Mouse (Mus musculus) intestine, postnatal 0 days (tissue): ENCODE measurements at regions not wholly inside any gene's neighbourhood (a gene's known extent, or its start where the extent isn't known, plus 50 kb on each side); places are given as distances from the start of the nearest gene placed in this dataset.

Source experiments
- ATAC-seq: fragments of 200-750 bp; cut with Nextera tagmentation; 2 replicates; pipeline ENCODE4 v1.8.0; 2017; ENCODE audit warnings: mild to moderate bottlenecking, moderate TSS enrichment, moderate library complexity
- H3K27ac ChIP-seq: fragments of 300-500 bp; sonication (generic); 2 replicates; pipeline ENCODE4 v1.5.1; 2014; ENCODE audit warnings: mild to moderate bottlenecking, low read depth, low read length, moderate library complexity
- H3K27me3 ChIP-seq: fragments of 300-500 bp; sonication (generic); replicated peaks from 2 replicates; pipeline ENCODE4 v1.6.1; 2014; ENCODE audit warnings: low read length, mixed read lengths; ENCODE audit not compliant: control insufficient read depth, insufficient read depth
- H3K36me3 ChIP-seq: fragments of 300-500 bp; sonication (generic); 2 replicates; pipeline ENCODE4 v1.6.1; 2014; ENCODE audit warnings: mild to moderate bottlenecking, moderate library complexity; ENCODE audit not compliant: control insufficient read depth, insufficient read depth
- H3K4me1 ChIP-seq: fragments of 300-500 bp; sonication (generic); replicated peaks from 2 replicates; pipeline ENCODE4 v1.6.1; 2014; ENCODE audit warnings: antibody characterized with exemption, low read length, mixed read lengths; ENCODE audit not compliant: control insufficient read depth, insufficient read depth
- H3K4me2 ChIP-seq: fragments of 300-500 bp; sonication (generic); replicated peaks from 2 replicates; pipeline ENCODE4 v1.6.1; 2014; ENCODE audit warnings: low read depth, mild to moderate bottlenecking, moderate library complexity
- H3K4me3 ChIP-seq: fragments of 300-500 bp; sonication (generic); 2 replicates; pipeline ENCODE4 v1.5.1; 2014; ENCODE audit warnings: low read depth, low read length
- H3K9ac ChIP-seq: fragments of 300-500 bp; sonication (generic); 2 replicates; pipeline ENCODE4 v1.6.1; 2014; ENCODE audit warnings: mild to moderate bottlenecking, low read depth, low read length
- H3K9me3 ChIP-seq: fragments of 300-500 bp; sonication (generic); 2 replicates; pipeline ENCODE4 v1.6.1; 2016; ENCODE audit warnings: mixed run types; ENCODE audit not compliant: control insufficient read depth
- CTCF ChIP-seq: sonication (generic); IDR thresholded peaks from 2 replicates; pipeline ENCODE4 v1.5.1; 2016; ENCODE audit warnings: low read depth, mild to moderate bottlenecking, control low read depth, antibody characterized with exemption, moderate library complexity
- WGBS: fragments of 180-500 bp; shearing (Covaris S2); extraction: QIAGEN DNeasy Blood & Tissue Kit; methylation state at CpG from one replicate; pipeline ENCODE4 v1.1.7; 2014; 5-methylcytosine and 5-hydroxymethylcytosine counted together

- Histone ChIP-seq H3K9me3 (no peaks in the 10 kb centered on the region), H3K9ac (no peak overlapping the region), H3K4me3 (no peak overlapping the region), H3K4me2 (no peak overlapping the region), H3K4me1 (no peaks in the 10 kb centered on the region), H3K36me3 (no peaks in the 10 kb centered on the region), H3K27ac (no peak overlapping the region), H3K27me3 (no peaks in the 10 kb centered on the region)
- ATAC-seq = no peak
- 29% methylated on average over 2 of the region's 2 CpGs for WGBS
- no peak for TF ChIP-seq CTCF
These were observed 58.4 kb upstream of the Shcbp1 start for GRCm38 (mm10) chr8:4837719-4838118.

GRCm38 (mm10) chr8:4836651-4837050 is 57.3 kb upstream of the Shcbp1 start:
- H3K4me1 ChIP-seq = no peaks in the 10 kb centered on the region
- ATAC-seq = no peak
- H3K27ac ChIP-seq = no peak overlapping the region
- H3K4me2 ChIP-seq = no peak overlapping the region
- no peak for TF ChIP-seq CTCF
- no peaks in the 10 kb centered on the region for H3K36me3 ChIP-seq
- 85% methylated on average over 2 of the region's 2 CpGs for WGBS
- H3K4me3 ChIP-seq = no peak overlapping the region
- H3K9me3 ChIP-seq = no peaks in the 10 kb centered on the region
- H3K9ac ChIP-seq = no peak overlapping the region
- no peaks in the 10 kb centered on the region for H3K27me3 ChIP-seq
